Comparison of ENCODE assay signal across 8 mouse cellular contexts in genomic region chr9:108808163-108808665, GRCm38 (mm10). TPM values are rescaled to one million over a fixed set of nuclear protein-coding genes. Genes with fewer than 3 reads are reported as not detected.
A peak's percentile ranks its signal among the peaks of the same experiment; 100 is the strongest.
DNase-seq lines count a peak whose midpoint lies in the region; ATAC-seq lines count a peak whose summit lies in the region.

Gene Nckipsd (plus strand): TSS chr9:108808368.

- under 1% methylated on average over 43 of the region's 62 CpGs for WGBS in hindbrain, embryonic 15.5 days

- peak within 1 kb of the TSS; percentile 65 for H3K4me2 ChIP-seq in hindbrain, embryonic 15.5 days

- peak; percentile 90 for ATAC-seq in hindbrain, embryonic 15.5 days (ENCODE audit: low FRiP score, low read depth)

- peak within 1 kb of the TSS; percentile 98 for H3K9ac ChIP-seq in hindbrain, embryonic 15.5 days

- peak; percentile 96 for DNase-seq in ZHBTc4 (ENCODE audit: low read depth, low spot score)
- DNase-seq in cerebellum, postnatal 4 days (ENCODE audit: low spot score in 2 of 2) = peak; percentile 97 to 99
- DNase-seq in gastrocnemius, adult 18-20 months (ENCODE audit: low spot score) = peak; percentile 94
- DNase-seq in layer of hippocampus, postnatal 36 days = peak; percentile 93
- peak; percentile 93 for DNase-seq in lung, postnatal 25 days (ENCODE audit: low spot score)
- DNase-seq in retina, adult 2 months (ENCODE audit: low read depth, low spot score) = peak; percentile 82
- DNase-seq in thymus, postnatal 36 days = peak; percentile 92 to 96

- H3K27ac ChIP-seq in hindbrain, embryonic 15.5 days (replicated peaks) = peak within 1 kb of the TSS; percentile 85

- H3K4me3 ChIP-seq in hindbrain, embryonic 15.5 days = peak within 1 kb of the TSS; percentile 87

- no peaks in the 10 kb centered on the region for H3K27me3 ChIP-seq in hindbrain, embryonic 15.5 days

- peaks cover 67% of the 10 kb centered on the region for H3K36me3 ChIP-seq in hindbrain, embryonic 15.5 days

- H3K9me3 ChIP-seq in hindbrain, embryonic 15.5 days = no peaks in the 10 kb centered on the region

- H3K4me1 ChIP-seq in hindbrain, embryonic 15.5 days (replicated peaks) = peaks cover 22% of the 10 kb centered on the region

RNA-seq across cellular contexts. Expression of gene Nckipsd, which starts in this region (rescaled TPM):
- 1 to 10 TPM; 4.4 TPM for total RNA-seq in gastrocnemius, adult 18-20 months (2021)
- polyA plus RNA-seq in hindbrain, embryonic 15.5 days (2015; fragmentation: Nextera tagmentation; extraction: Ambion mirVana) = 30.3 and 30.7 TPM in 2 replicates
- total RNA-seq in layer of hippocampus, postnatal 36 days (2021) = 10 to 100 TPM; 70.3 TPM

Comparison
In these comparisons a context has a peak if more than half of its experiments do, and no peak if none do; other contexts are left out.
1. Peak in every context shown above with its lines: DNase-seq, ATAC-seq, H3K4me3 ChIP-seq and H3K27ac ChIP-seq.
2. RNA of gene Nckipsd (total RNA-seq): 70.3 TPM in layer of hippocampus, postnatal 36 days; 4.4 TPM in gastrocnemius, adult 18-20 months; every median in the first group is over 10 times any median in the second.